Mouse (Mus musculus): Measurements from ENCODE around the gene BC025920. TPM values are rescaled to one million over a fixed set of nuclear protein-coding genes. Genes with fewer than 3 reads are reported as not detected.

BC025920 gene
- polyA plus RNA-seq, 1 experiment: 5.2 TPM

DNA sequence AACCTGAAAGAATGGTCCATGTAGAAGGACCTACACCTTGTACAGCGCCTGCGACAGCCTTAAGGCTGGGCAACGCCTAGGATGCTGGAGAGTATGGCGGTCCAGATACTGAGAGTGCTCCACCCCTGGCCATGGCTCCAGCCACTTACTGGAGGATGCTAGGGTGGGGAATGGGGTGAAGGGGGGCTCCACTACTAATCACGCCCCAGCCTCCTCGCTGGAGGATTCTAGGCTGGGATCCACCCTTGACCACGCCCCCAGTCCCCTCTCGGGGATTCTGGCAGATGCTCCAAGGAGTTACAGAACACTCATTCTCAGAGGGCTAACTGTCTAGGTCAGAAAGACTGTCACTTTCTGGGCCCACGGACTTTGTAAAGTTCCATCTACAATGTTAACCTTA, 33.1 kb upstream of the BC025920 start:
- DNase-seq (ENCODE audit: extremely low spot score in 1 of 2, low spot score in 1 of 2): no peak

DNA sequence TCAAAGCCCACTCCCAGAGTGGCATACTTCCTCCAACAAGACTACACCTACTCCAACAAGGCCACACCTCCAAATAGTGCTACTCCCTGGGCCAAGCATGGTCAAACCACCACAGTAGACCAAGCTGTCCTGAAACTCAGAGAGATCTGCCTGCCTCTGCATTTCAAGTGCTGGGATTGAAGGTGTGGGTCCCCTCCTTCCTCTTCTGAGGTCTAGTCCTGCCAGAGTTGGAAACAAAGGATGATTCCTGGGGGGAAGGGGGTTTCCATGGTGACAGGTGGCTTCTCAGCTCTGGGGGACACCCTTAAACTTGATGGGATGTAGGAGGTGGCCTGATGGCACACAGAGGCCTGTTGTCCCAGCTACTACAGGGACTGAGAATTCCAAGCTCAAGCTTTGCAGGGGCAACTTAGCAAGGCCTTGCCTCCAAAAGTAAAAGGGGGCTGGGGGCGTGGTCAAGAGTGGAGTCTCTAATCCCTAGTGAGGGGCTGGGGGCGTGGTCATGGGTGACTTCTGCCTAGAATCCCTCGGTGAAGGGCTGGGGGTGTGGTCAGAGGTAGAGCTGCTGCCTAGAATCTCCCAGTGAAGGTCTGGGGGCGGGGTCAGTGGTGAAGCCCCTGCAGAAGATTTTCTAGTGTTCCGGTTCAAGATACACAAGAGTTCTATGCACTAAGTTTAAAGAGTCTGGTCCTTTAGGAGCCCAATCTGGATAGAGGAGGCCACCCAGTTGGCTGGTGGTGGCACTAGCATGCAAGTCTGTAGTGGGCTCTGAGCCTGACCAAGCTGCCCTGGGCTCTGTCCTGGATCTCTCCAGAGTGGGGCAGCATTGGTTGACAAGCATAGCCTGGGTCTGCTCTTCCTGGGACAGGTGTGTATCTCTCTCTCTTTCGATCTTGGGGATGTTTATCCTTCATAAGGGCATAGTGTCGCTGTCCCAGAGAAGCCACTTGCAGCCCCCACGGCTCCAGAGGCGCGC, 31.7 kb upstream of the BC025920 start, which contains the start of gene Tle2:
Tle2 (plus strand) TSS at position 481 of the 976 bp plus-strand sequence.
- no peak for DNase-seq (ENCODE audit: extremely low spot score in 1 of 2, low spot score in 1 of 2)

- DNase-seq (ENCODE audit: extremely low spot score in 1 of 2, low spot score in 1 of 2): no peak
Observed at GRCm38 (mm10) chr10:81575208-81575631, 30.9 kb upstream of the BC025920 start.

- no peak for DNase-seq (ENCODE audit: extremely low spot score in 1 of 2, low spot score in 1 of 2)
Observed at GRCm38 (mm10) chr10:81575695-81576094, 30.4 kb upstream of the BC025920 start.

- DNase-seq (ENCODE audit: extremely low spot score in 1 of 2, low spot score in 1 of 2): no peak
Observed at GRCm38 (mm10) chr10:81579967-81580366, 26.1 kb upstream of the BC025920 start.

- DNase-seq (ENCODE audit: extremely low spot score in 1 of 2, low spot score in 1 of 2): no peak
Observed at GRCm38 (mm10) chr10:81580441-81581070, 25.5 kb upstream of the BC025920 start.

DNA sequence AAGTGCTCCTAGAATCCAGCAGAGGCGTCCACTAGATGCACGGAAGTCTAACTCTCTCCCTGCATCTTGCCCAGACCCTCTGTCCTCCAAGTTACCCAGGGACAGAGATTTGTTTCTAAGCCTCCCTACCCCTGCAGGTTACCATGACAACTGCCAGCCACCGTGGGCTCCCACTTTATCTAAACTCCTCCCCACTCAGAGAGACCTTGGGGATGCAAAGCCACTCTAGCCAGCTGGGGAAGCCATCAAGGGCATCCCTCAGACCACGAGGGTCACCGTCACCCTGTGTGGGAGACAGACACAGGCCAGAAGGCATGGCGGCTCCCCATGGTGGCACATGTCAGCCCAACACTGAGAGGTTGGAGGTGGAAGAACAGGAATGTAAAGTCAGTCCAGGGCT, 22.7 kb upstream of the BC025920 start:
- DNase-seq (ENCODE audit: extremely low spot score in 1 of 2, low spot score in 1 of 2): no peak

DNA sequence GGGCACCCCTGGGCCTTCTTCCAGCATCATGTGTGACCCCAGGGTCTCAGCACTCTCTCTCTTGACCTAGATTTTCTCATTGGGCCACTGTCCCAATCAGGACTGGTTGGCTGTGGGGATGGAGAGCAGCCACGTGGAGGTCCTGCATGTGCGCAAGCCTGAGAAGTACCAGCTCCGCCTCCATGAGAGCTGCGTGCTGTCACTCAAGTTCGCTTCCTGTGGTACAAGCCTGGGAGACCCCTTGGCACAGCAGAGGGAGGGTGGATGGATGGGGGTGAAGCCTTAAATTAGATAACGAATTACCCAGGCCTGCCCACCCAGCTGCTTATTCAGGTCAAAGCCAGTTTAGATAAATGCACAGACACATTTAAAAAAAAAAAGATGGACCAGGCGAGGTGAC, 17.3 kb upstream of the BC025920 start:
- DNase-seq (ENCODE audit: extremely low spot score in 1 of 2, low spot score in 1 of 2): no peak

GRCm38 (mm10) chr10:81591846-81592245, 14.2 kb upstream of the BC025920 start:
- no peak for DNase-seq (ENCODE audit: extremely low spot score in 1 of 2, low spot score in 1 of 2)

DNA sequence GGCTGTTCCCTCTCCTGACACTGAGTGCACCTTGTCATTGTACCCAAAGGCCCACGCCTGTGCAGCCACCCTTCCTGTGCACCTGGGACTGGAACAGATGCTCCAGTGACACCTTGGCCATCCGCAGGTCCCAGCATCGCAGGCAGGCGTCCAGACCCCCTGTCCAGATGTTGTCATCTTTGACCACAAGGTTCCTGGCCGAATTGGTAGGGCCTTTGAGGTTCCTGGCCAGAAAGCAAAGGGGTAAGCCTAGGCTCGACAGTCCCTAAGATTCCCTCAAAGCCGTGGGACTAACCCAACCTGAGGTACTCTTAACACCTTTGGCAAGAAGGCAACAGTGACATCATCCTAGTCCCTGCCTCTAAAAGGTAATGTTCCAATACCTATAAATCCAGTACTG, 13.4 kb upstream of the BC025920 start:
- DNase-seq (ENCODE audit: extremely low spot score in 1 of 2, low spot score in 1 of 2): no peak

DNA sequence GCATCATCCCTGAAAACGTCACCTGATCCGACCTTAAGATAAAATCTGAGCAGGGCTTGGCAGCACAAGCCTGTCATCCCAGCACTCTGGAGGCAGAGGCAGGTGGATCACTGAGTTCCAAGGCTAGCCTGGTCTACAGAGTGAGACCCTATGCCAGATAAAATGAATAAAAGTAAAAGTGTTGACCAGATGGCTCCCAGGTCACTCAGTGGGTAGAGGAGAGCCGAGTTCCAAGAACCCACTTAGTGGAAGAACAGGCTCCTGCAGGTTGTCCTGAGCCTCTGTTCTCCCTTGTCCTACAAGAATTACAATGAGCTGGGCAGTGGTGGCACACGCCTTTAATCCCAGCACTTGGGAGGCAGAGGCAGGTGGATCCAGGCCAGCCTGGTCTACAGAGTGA, 12.8 kb upstream of the BC025920 start:
- no peak for DNase-seq (ENCODE audit: extremely low spot score in 1 of 2, low spot score in 1 of 2)

DNA sequence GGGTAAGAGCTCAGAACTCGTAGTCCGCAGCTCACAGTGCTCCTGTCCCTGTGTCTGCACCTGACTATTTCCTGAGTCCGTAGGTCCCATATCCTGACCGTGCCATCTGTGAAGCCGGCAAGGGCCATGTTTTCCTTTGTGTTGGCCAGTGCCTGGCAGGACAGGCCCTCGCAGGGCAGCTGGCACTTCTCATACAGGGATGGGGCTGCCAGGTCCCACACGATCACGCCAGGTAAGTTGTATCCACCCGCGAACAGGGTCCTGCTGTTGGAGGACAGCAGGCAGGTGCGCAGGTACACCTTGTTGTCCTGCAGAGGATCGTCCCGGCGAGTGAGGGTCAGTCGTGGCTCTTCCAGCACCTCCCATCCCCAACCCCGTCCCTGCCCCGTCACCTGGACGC, 12.1 kb upstream of the BC025920 start:
- DNase-seq (ENCODE audit: extremely low spot score in 1 of 2, low spot score in 1 of 2): no peak

- no peak for DNase-seq (ENCODE audit: extremely low spot score in 1 of 2, low spot score in 1 of 2)
Observed at GRCm38 (mm10) chr10:81595599-81595998, 10.5 kb upstream of the BC025920 start.

DNA sequence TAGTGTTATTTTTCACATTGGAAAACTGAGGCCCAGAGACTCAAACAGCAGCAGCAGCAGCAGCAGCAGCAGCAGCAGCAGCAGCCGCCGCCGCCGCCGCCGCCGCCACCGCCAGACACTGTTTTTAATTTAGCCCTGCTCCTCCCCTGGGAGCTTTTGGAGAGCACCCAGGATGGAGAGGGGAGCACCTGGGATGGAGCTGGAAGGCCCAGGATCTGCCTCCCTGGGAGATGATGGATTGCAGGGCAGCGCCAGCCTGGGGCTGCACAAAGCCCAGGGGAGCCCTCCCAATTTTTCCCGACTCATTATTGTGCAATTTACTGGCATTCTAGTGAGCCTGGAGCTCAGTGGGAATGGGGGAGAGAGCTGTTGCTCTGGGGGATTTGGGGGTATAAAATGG, 9.5 kb upstream of the BC025920 start:
- DNase-seq (ENCODE audit: extremely low spot score in 1 of 2, low spot score in 1 of 2): no peak

DNA sequence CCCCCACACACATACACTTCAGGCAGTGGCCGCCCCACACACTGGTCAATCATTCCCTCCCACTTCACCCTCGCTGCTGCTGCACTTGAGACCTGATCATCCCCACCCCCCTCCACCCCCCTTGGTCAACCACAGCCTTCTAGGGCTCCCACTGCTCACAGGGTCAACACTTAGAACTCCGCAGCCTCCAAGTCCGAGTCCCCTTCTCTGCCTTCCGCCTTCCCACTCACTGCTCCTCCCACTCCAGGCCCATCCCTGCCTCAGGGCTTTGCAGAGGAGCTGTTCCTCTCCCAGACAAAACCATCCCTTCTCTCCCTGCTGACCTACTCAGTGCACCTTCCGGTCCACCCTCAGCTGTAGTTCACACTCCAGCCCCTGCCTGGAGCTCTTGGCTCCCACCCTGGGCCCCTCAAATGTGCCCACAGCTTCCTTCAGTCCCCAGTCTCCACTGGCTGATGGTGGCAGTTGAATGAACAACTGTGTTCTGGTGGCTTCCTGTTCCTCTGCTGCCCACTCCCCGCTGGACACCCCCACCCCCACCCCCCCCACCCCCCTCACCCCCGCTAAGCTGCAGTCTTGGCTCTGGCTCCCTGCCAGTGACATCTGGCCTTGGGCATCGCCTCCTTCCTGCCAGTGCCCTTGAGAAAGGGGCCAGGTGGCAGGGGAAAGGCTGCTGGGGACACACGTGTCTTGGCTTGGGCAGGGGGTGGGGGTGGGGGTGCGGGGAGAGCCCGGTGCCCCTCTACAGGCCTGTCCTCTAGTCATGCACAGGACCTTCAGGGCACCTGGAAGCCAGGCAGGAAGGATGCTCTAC, 8.7 kb upstream of the BC025920 start:
- peak in 1 of 2 experiments; percentile 53 for DNase-seq (ENCODE audit: extremely low spot score in 1 of 2, low spot score in 1 of 2)

DNA sequence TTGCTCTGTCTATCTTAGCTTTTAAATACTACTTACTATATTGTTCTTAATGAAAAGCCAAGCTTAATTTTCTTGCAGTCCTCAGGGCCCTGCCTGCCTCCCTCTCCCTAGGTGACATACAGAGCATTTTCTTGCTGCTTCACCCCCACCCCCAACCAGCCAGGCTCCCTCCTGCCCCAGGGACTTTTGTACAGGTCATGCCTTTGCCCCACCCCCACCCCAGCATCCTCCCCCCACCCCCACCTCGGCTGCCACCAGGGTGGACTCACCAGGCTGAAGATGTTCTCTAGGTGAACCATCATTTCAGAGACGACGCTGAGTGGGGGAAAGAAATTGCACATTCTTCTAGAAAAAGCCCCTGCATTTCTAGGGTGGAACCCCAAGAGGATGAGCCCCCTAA, 7.7 kb upstream of the BC025920 start:
- no peak for DNase-seq (ENCODE audit: extremely low spot score in 1 of 2, low spot score in 1 of 2)

GRCm38 (mm10) chr10:81598871-81599270, 7.2 kb upstream of the BC025920 start:
- DNase-seq (ENCODE audit: extremely low spot score in 1 of 2, low spot score in 1 of 2): no peak

DNA sequence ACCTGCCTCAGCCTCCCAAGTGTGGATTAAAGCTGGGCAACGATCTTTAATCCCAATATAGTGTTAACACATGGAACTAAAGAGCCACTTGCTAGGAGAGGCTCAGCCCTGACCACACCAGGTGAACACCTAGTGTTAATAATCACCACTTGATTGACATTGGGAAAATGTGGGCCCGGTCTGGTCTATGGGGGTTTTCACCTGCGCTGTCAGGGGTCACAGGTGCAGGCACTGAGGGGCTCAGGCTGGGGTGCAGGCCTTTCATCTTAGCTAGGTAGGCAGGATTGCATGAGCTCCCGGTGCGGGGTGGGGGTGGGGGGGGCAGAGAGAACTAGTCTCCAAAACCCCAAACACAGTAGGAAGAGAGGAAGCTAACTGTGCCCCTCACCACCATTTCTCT, 6.4 kb upstream of the BC025920 start:
- no peak for DNase-seq (ENCODE audit: extremely low spot score in 1 of 2, low spot score in 1 of 2)

GRCm38 (mm10) chr10:81600096-81600495, 6.0 kb upstream of the BC025920 start:
- DNase-seq (ENCODE audit: extremely low spot score in 1 of 2, low spot score in 1 of 2): no peak

DNA sequence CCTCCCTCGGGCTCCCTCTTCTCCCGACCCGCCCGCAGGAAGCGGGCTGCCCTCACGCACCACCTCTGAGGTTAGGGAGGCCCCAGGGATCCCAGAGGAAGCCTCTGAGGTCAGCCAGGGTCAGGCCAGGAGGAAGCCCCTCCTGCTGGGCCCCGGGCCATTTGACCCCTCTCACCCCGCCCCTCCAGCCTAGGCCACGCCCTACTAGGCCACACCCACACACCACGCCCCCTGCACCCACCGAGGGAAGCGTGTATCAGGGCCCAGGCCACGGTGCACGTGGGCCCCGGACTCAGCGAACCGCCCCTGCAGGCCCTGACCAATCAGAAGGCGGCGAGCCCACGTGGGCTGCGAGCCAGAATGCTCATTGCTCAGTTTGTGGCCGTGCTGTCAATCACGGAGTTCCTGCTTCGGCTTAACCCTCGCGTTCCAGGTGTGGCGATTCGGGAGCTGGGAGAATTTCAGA, 5.3 kb upstream of the BC025920 start, which contains the start of gene Tle6:
Tle6 (minus strand) TSS at position 336 of the 466 bp plus-strand sequence.
- peak; percentile 89 to 94 for DNase-seq (ENCODE audit: extremely low spot score in 1 of 2, low spot score in 1 of 2)
